Mouse (Mus musculus) CH12.LX (cell line): ENCODE data around the gene Sh2b2.

Source experiments
- BHLHE40 ChIP-seq: IDR thresholded peaks from 2 replicates; pipeline ENCODE4 v1.6.1; 2011; ENCODE audit warnings: mild to moderate bottlenecking, low read depth, low read length, improper control_type of control experiment
- CTCF ChIP-seq, 2 experiments: IDR thresholded peaks in 1 of 2; conservative IDR thresholded peaks in 1 of 2; 2 replicates each; pipeline ENCODE4 v1.5.1; 2011 to 2012; ENCODE audit warnings: low read depth in 2 of 2, low read length in 2 of 2, improper control_type of control experiment in 1 of 2, inconsistent platforms in 1 of 2, mild to moderate bottlenecking in 1 of 2, moderate library complexity in 1 of 2
- E2F4 ChIP-seq: IDR thresholded peaks from 2 replicates; pipeline ENCODE4 v1.6.1; 2011; ENCODE audit warnings: low read depth, low read length, improper control_type of control experiment; ENCODE audit not compliant: insufficient replicate concordance
- EP300 ChIP-seq: IDR thresholded peaks from 2 replicates; pipeline ENCODE4 v1.6.1; 2011; ENCODE audit warnings: low read length, improper control_type of control experiment
- GABPA ChIP-seq: IDR thresholded peaks from 2 replicates; pipeline ENCODE4 v1.6.1; 2012; ENCODE audit warnings: low read depth, low read length, improper control_type of control experiment, inconsistent platforms; ENCODE audit not compliant: insufficient replicate concordance
- KAT2A ChIP-seq: IDR thresholded peaks from 2 replicates; pipeline ENCODE4 v1.6.1; 2012; ENCODE audit warnings: low read length, improper control_type of control experiment, inconsistent platforms; ENCODE audit not compliant: insufficient replicate concordance
- MAFK ChIP-seq: IDR thresholded peaks from 2 replicates; pipeline ENCODE4 v1.6.1; 2011; ENCODE audit warnings: low read length, improper control_type of control experiment; ENCODE audit not compliant: insufficient replicate concordance
- MAX ChIP-seq: IDR thresholded peaks from 2 replicates; pipeline ENCODE4 v1.6.1; 2011; ENCODE audit warnings: low read length, improper control_type of control experiment
- MXI1 ChIP-seq: IDR thresholded peaks from 2 replicates; pipeline ENCODE4 v1.6.1; 2011; ENCODE audit warnings: mild to moderate bottlenecking, low read depth, low read length, improper control_type of control experiment
- MYC ChIP-seq: IDR thresholded peaks from 2 replicates; pipeline ENCODE4 v1.6.1; 2011; ENCODE audit warnings: low read depth, mild to moderate bottlenecking, improper control_type of control experiment, low read length
- POLR2A ChIP-seq: IDR thresholded peaks from 2 replicates; pipeline ENCODE4 v1.6.1; 2011; ENCODE audit warnings: low read depth, mild to moderate bottlenecking, improper control_type of control experiment, low read length
- RCOR1 ChIP-seq: conservative IDR thresholded peaks from 2 replicates; pipeline ENCODE4 v1.6.1; 2012; ENCODE audit warnings: low read depth, mild to moderate bottlenecking, inconsistent platforms, low read length, improper control_type of control experiment
- USF1 ChIP-seq: IDR thresholded peaks from 2 replicates; pipeline ENCODE4 v1.6.1; 2014; ENCODE audit warnings: low read depth, mild to moderate bottlenecking, inconsistent platforms, low read length, improper control_type of control experiment

DNA sequence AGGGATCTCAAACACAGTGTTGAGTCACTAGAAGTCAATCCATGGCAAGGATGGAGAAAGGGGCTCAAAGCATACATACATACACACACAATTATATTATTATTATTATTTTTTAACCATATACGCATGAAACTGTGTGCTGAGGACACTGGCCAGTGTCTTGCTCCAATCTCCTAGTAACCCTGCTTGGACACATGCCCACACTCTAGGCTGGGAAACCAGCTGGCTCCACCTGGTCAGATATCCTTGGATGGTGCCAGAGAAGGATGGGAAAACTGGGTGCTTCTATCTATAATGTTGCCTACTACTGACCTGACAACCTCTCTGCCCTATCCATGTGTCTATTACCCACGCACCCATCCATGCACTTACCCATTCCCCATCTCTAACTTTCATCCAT is 45.2 kb upstream of the Sh2b2 start:
- no peak for TF ChIP-seq MAFK
- no peak for TF ChIP-seq EP300
- no peak for TF ChIP-seq CTCF (conservative IDR thresholded peaks at IDR 0.05 in 1 of 2, IDR thresholded peaks at IDR 0.05 in 1 of 2; ENCODE audit: low read depth in 2 of 2, low read length in 2 of 2)
- no peak for TF ChIP-seq POLR2A
- no peak for TF ChIP-seq BHLHE40
- no peak for TF ChIP-seq GABPA
- no peak for TF ChIP-seq MXI1
- TF ChIP-seq RCOR1: no peak
- no peak for TF ChIP-seq E2F4
- TF ChIP-seq MYC: no peak
- no peak for TF ChIP-seq KAT2A
- TF ChIP-seq USF1: no peak
- no peak for TF ChIP-seq MAX
